Mouse (Mus musculus) left cerebral cortex, adult 2 months (tissue): ENCODE results near the gene Ikbip. TPM values are rescaled to one million over a fixed set of nuclear protein-coding genes. Genes with fewer than 3 reads are reported as not detected.

Experiments used
- DNase-seq, 2 experiments: peaks; one replicate each; pipeline ENCODE4 v3.0.0; 2021 to 2022; ENCODE audit warnings: low spot score in 2 of 2, mixed read lengths in 1 of 2; ENCODE audit errors: extremely low spot score in 1 of 2
- H3K27ac ChIP-seq: fragments of 200-600 bp; 2 replicates; pipeline ENCODE4 v1.8.1; 2022
- H3K4me3 ChIP-seq: fragments of 200-600 bp; 2 replicates; pipeline ENCODE4 v1.8.1; 2022
- CTCF ChIP-seq: fragments of 200-600 bp; IDR thresholded peaks from 2 replicates; pipeline ENCODE4 v1.8.1; 2022; ENCODE audit warnings: antibody characterized with exemption, mild to moderate bottlenecking, moderate library complexity
- intact Hi-C: fragments of 180-260 bp; cut with DNase I; formaldehyde crosslinking; loops from one replicate; pipeline ENCODE4 v1.15.1; 2025
- total RNA-seq, 2 experiments: library from RNA; stranded (reverse); gene quantifications; 2 replicates each; pipeline ENCODE4 v1.2.3; 2021

Ikbip gene
- total RNA-seq, 2 experiments from 2014 or later, result 11.3 to 13.8 TPM

DNA sequence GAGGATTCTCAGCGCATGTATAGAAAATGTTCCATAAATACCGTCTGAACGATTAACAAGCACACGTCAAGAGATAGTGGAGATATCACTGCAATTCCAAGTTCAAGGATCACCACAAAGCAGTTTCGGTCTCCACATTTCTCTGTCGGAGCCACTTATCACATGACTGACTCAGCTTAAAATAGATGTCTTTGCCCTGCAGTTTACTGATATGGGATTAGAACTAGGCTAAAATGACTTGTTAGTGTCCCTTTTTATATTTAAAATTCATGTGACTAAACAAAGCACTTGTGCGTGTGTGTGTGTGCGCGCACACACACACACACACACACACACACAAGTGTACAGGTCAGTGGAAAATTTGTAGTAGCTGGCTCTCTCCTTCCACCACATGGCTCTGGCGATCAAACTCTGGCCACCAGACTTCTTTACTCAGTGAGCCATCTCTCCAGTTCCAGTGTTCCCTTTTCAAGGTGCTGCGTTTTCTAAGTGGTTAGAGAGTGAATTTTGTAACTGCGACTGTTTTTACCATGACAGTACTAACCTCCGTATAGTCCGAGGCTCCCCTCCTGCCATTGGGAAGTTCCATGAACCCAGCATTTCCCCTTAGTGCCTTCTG is 56.5 kb downstream of the Ikbip start:
- intact Hi-C loops, result no loop called here
- DNase-seq, result no peak

DNA sequence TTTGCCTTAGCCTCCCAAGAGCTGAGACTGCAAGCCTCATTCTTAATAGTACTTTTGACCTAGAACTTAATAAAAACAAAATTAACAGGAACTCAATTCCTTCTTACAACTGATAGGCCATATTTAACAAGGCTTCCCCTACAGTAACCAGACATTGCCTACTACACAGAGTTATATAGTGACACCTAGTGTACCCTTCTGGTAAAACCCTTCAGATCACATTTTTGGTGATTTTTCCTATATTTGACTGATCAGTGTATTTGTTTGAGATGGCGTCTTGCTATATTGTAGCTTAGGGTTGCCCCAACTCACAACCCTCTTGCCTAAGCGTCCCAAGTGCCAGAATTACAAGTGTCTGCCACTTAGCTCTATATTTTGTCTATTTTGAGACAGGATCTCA is 58.8 kb downstream of the Ikbip start:
- H3K27ac ChIP-seq, result no peak overlapping the region
- intact Hi-C loops, result loop anchor here (2.0 to 5.0 kb wide), 2 partner anchors 71 to 409 kb away; no protein-coding TSS in a partner anchor
- TF ChIP-seq CTCF, result peak; percentile 81
- no peak for DNase-seq
- H3K4me3 ChIP-seq, result no peak overlapping the region

More for the DNA sequence above, 56.5 kb downstream of the Ikbip start:
- no peak for TF ChIP-seq CTCF
- Histone ChIP-seq H3K4me3 (no peak overlapping the region), H3K27ac (no peak overlapping the region)

DNA sequence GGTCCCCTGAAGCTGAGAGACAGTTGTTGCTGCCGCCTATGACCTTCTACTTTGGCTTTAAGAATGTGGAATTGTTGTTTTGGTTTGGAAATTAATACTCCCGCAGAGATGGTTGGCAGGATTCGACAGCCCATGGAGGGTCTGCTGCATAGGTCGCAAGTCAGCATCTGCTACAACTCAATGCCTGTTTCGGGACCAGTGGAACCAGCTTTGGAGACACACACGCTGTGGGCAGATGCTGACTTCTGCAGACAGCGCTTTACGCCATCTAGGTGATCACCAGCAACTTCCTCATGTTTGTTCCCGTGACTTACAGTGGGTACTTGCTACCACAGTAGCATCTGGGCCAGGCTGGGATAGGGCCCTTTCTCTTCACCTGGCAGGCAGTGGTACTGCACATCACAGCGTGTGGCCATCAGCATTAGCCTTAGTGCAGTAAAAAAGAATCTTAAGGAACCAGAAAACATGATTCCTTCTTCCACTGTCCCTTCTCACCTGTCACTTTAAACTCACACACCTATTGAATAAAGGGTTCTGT is 60.0 kb downstream of the Ikbip start:
- TF ChIP-seq CTCF, result no peak
- no peak for DNase-seq

DNA sequence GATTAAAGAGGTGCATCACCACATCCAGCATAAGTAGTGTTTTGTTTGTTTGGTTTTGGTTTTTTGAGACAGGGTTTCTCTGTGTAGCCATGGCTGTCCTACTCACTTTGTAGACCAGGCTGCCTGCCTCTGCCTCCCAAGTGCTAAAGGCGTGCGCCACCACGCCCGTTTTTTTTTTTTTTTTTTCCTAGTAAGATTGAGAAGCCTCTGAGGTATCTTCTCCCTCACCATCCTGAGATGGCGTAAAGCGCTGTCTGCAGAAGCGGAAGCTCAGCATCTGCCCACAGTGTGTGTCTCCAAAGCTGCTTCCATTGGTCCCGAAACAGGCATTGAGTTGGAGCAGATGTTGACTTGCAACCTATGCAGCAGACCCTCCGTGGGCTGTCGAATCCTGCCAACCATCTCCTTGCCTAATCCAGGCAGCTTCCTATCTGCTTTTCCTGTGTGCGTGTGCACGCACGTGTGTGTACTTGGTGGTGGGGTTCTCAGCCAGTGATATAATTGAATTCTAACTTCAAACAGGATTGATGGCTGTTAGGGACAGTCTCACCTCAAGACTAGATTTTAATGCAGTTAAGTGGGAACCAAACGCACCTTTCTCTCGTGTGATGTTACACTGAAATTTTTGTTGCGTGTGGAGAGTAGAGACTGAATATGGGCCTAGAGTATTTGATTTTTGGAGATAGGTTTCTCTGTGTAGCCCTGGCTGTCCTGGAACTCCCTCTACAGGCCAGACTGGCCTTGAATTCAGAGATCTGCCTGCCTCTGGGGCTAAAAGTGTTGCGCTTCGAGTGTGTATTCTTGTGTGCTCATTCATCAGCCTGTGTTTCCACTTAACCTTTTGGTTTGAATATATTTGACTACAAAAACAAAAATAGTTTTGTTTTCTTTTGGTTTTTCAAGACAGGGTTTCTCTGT is 60.8 kb downstream of the Ikbip start:
- peak; percentile 15 for TF ChIP-seq CTCF

More for the DNA sequence above, 60.0 kb downstream of the Ikbip start:
- Histone ChIP-seq H3K4me3 (no peak overlapping the region), H3K27ac (no peak overlapping the region)
- intact Hi-C loops, result loop anchor here (5.0 kb wide), 1 partner anchor 410 kb away; no protein-coding TSS in a partner anchor

DNA sequence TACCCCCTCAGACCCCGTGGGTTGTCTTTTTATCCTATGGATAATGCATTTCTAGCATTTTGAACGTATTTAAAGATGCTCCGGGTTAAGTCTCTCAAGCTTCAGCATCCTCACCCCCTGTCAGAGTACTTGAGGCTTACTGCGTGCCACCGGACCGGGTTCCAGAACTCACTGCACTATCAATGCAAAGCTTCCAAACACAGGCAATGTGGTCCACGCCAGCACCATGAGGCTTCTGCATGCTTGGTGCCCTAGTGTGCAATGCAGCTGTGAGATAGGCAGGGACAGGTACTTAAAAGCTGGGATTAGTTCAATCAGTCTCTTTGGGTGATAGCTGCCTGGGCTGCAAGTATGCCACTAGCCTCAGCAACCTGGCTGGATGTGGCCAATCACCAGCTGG is 62.7 kb downstream of the Ikbip start:
- TF ChIP-seq CTCF, result no peak
- Histone ChIP-seq H3K27ac (no peak overlapping the region), H3K4me3 (no peak overlapping the region)
- intact Hi-C loops, result no loop called here
- DNase-seq, result no peak

More for the DNA sequence above, 60.8 kb downstream of the Ikbip start:
- Histone ChIP-seq H3K27ac (no peak overlapping the region), H3K4me3 (no peak overlapping the region)
- intact Hi-C loops, result loop anchor here (5.0 kb wide), 1 partner anchor 411 kb away; no protein-coding TSS in a partner anchor
- DNase-seq, result no peak

Other genes starting within 250 kb of the Ikbip start
- gene Apaf1, start 170 bp upstream of the Ikbip start, total RNA-seq, result 10 to 100 TPM; 11.0 to 13.7 TPM
- gene Slc25a3, start 41.1 kb downstream of the Ikbip start, total RNA-seq, result 100 to 1,000 TPM; 501 to 539 TPM
- 10 to 100 TPM; 40.4 to 40.6 TPM for gene Tmpo, start 98.4 kb downstream of the Ikbip start, total RNA-seq